Mouse (Mus musculus): ENCODE data around the gene Git1.

Gene Git1

GRCm38 (mm10) chr11:77483510-77484255 lies 9.7 kb upstream of the Git1 start:
- no peak for DNase-seq

- DNase-seq = no peak
Measured at GRCm38 (mm10) chr11:77485229-77485628, 8.1 kb upstream of the Git1 start.

- no peak for DNase-seq
Measured at GRCm38 (mm10) chr11:77486798-77487197, 6.6 kb upstream of the Git1 start.

- DNase-seq = no peak
Measured at GRCm38 (mm10) chr11:77488771-77489581, 4.4 kb upstream of the Git1 start.

GRCm38 (mm10) chr11:77489591-77490235 lies 3.6 kb upstream of the Git1 start, which contains the start of gene Ankrd13b:
Ankrd13b (minus strand) TSS chr11:77489678.
- peak; percentile 66 to 71 for DNase-seq

GRCm38 (mm10) chr11:77490451-77490850 lies 2.9 kb upstream of the Git1 start:
- no peak for DNase-seq

- DNase-seq = peak; percentile 87 to 91
Measured at GRCm38 (mm10) chr11:77491123-77491501, 2.2 kb upstream of the Git1 start.

- DNase-seq = peak; percentile 67 to 71
Measured at GRCm38 (mm10) chr11:77491502-77492291, 1.7 kb upstream of the Git1 start.

- peak in 1 of 2 experiments; percentile 42 for DNase-seq
Measured at GRCm38 (mm10) chr11:77492311-77492871, 971 bp upstream of the Git1 start.

GRCm38 (mm10) chr11:77492911-77493332 lies 440 bp upstream of the Git1 start:
- DNase-seq = peak; percentile 95 to 97

- no peak for DNase-seq
Measured at GRCm38 (mm10) chr11:77494344-77494676, 948 bp downstream of the Git1 start.

GRCm38 (mm10) chr11:77494782-77495181 lies 1.4 kb downstream of the Git1 start:
- no peak for DNase-seq

GRCm38 (mm10) chr11:77495507-77495906 lies 2.1 kb downstream of the Git1 start:
- no peak for DNase-seq

- DNase-seq = peak; percentile 85 to 91
Measured at GRCm38 (mm10) chr11:77497341-77497756, 4.0 kb downstream of the Git1 start.

GRCm38 (mm10) chr11:77497851-77498250 lies 4.5 kb downstream of the Git1 start:
- DNase-seq = peak; percentile 62 to 75

GRCm38 (mm10) chr11:77498261-77499139 lies 5.1 kb downstream of the Git1 start:
- DNase-seq = no peak

GRCm38 (mm10) chr11:77499354-77499753 lies 6.0 kb downstream of the Git1 start:
- no peak for DNase-seq

- DNase-seq = no peak
Measured at GRCm38 (mm10) chr11:77500361-77501325, 7.3 kb downstream of the Git1 start.

- peak; percentile 75 to 80 for DNase-seq
Measured at GRCm38 (mm10) chr11:77501392-77501791, 8.0 kb downstream of the Git1 start.

- DNase-seq = no peak
Measured at GRCm38 (mm10) chr11:77501971-77502370, 8.6 kb downstream of the Git1 start.
